8 mouse cellular contexts compared by ENCODE assay signal in the genomic region with DNA sequence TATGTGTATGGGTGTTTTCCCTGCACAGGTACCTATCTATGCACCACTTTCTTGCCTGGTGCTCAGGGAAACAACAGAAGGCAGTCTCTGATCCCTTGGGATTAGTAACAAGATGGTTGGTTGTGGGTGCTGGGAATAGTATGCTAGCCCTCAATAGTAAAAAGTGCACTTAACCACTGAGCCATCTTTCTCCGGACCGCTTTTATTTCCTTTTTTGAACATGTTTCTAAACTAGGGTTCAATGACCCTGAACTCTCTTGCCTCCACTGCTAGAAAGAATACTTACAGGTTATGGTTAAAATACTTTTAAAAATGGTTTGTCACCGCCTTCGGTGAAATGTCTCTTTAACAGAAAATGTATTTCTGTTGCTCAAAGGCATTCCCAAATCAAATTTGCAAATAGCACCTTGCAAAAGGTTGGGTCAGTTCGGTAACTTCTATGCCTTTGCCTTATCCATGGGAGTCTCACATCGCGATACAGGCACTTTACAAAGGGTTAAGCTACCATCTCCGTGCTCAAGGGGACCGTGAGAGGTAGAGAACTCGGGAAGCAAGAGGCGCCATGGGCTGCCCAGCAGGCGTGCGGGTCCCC. TPM values are rescaled to one million over a fixed set of nuclear protein-coding genes. Genes with fewer than 3 reads are reported as not detected.
A peak's percentile ranks its signal among the peaks of the same experiment; 100 is the strongest.
DNase-seq lines count a peak whose midpoint lies in the region; ATAC-seq and TF ChIP-seq lines count a peak whose summit lies in the region.

No protein-coding gene starts in this region.

- H3K4me2 ChIP-seq in limb, embryonic 12.5 days: peak overlapping the region; percentile 63
- peak overlapping the region; percentile 54 for H3K4me2 ChIP-seq in stomach, embryonic 15.5 days

- H3K36me3 ChIP-seq in spleen, adult 2 months (ENCODE audit: control insufficient read depth, insufficient read depth, low read length): no peaks in the 10 kb centered on the region
- H3K36me3 ChIP-seq in limb, embryonic 12.5 days: no peaks in the 10 kb centered on the region
- H3K36me3 ChIP-seq in stomach, embryonic 15.5 days: no peaks in the 10 kb centered on the region

- H3K9me3 ChIP-seq in limb, embryonic 12.5 days: no peaks in the 10 kb centered on the region
- no peaks in the 10 kb centered on the region for H3K9me3 ChIP-seq in stomach, embryonic 15.5 days

- peak overlapping the region; percentile 99 for H3K27ac ChIP-seq in spleen, adult 2 months (ENCODE audit: insufficient read depth, low read length)
- H3K27ac ChIP-seq in limb, embryonic 12.5 days: peak overlapping the region; percentile 98
- peak overlapping the region; percentile 95 for H3K27ac ChIP-seq in stomach, embryonic 15.5 days

- H3K9ac ChIP-seq in limb, embryonic 12.5 days (replicated peaks): peak overlapping the region; percentile 69
- H3K9ac ChIP-seq in stomach, embryonic 15.5 days: no peak overlapping the region

- WGBS in spleen, adult 2 months: 3% methylated on average over 13 of the region's 13 CpGs
- WGBS in limb, embryonic 12.5 days: 7% methylated on average over 13 of the region's 13 CpGs
- WGBS in stomach, embryonic 15.5 days: 8% methylated on average over 13 of the region's 13 CpGs

- TF ChIP-seq POLR2A in spleen, adult 2 months (IDR thresholded peaks at IDR 0.05; ENCODE audit: low read depth, low read length): no peak

- no peak for DNase-seq in cerebellum, adult 8-10 months
- no peak for DNase-seq in spleen, adult 2 months (ENCODE audit: low read depth in 1 of 2, low spot score in 2 of 2)
- DNase-seq in spleen, postnatal 4 days (ENCODE audit: low spot score in 2 of 2): no peak
- no peak for DNase-seq in layer of hippocampus, adult 9-10 months (ENCODE audit: low spot score)
- no peak for DNase-seq in thymus, postnatal 10 days (ENCODE audit: low spot score in 2 of 2)

- H3K27me3 ChIP-seq in spleen, adult 2 months (ENCODE audit: control insufficient read depth, insufficient read depth, low read length): no peaks in the 10 kb centered on the region
- no peaks in the 10 kb centered on the region for H3K27me3 ChIP-seq in limb, embryonic 12.5 days
- H3K27me3 ChIP-seq in stomach, embryonic 15.5 days (replicated peaks): no peaks in the 10 kb centered on the region

- ATAC-seq in cerebellum, adult (ENCODE audit: insufficient number of reproducible peaks, low FRiP score, low TSS enrichment): peak; percentile 41; the same call in 1 of the 2 replicates
- ATAC-seq in limb, embryonic 12.5 days (ENCODE audit: insufficient number of reproducible peaks, insufficient read depth, low FRiP score, low TSS enrichment, low read depth): peak; percentile 3; the same call in 1 of the 2 replicates
- no peak; the same call in 1 of the 2 replicates for ATAC-seq in stomach, embryonic 15.5 days (ENCODE audit: insufficient read depth, low FRiP score, low read depth)

- H3K4me3 ChIP-seq in spleen, adult 2 months (ENCODE audit: extremely low read depth, insufficient read depth, insufficient read length): peak overlapping the region; percentile 82
- H3K4me3 ChIP-seq in limb, embryonic 12.5 days (replicated peaks): peak overlapping the region; percentile 67
- peak overlapping the region; percentile 65 for H3K4me3 ChIP-seq in stomach, embryonic 15.5 days (replicated peaks)

- peaks cover 24% of the 10 kb centered on the region for H3K4me1 ChIP-seq in spleen, adult 2 months (ENCODE audit: control insufficient read depth, insufficient read depth, insufficient read length)
- H3K4me1 ChIP-seq in limb, embryonic 12.5 days (replicated peaks): peaks cover 26% of the 10 kb centered on the region
- peaks cover 23% of the 10 kb centered on the region for H3K4me1 ChIP-seq in stomach, embryonic 15.5 days

- TF ChIP-seq CTCF in spleen, adult 2 months (IDR thresholded peaks at IDR 0.05; ENCODE audit: extremely low read depth, insufficient read depth, insufficient read length, insufficient replicate concordance): no peak

RNA-seq across cellular contexts. Expression of gene Ptma, which starts 39.7 kb away (rescaled TPM):
- 915 and 918 TPM in 2 replicates for polyA plus RNA-seq in spleen, adult 2 months (2012; rRNA removed)
- polyA plus RNA-seq in limb, embryonic 12.5 days (2016; fragmentation: Nextera tagmentation; extraction: Ambion mirVana): 3,930 and 4,018 TPM in 2 replicates
- 2,449 and 2,521 TPM in 2 replicates for polyA plus RNA-seq in stomach, embryonic 15.5 days (2015; fragmentation: Nextera tagmentation; extraction: Ambion mirVana)
